Mouse (Mus musculus): ENCODE data around the gene Lrrc3.
"Not testable (repeated sequence)": the region's sequence is repeated elsewhere in the genome, so short reads cannot be mapped to it uniquely, and the experiment has no call there.

Gene Lrrc3

DNA sequence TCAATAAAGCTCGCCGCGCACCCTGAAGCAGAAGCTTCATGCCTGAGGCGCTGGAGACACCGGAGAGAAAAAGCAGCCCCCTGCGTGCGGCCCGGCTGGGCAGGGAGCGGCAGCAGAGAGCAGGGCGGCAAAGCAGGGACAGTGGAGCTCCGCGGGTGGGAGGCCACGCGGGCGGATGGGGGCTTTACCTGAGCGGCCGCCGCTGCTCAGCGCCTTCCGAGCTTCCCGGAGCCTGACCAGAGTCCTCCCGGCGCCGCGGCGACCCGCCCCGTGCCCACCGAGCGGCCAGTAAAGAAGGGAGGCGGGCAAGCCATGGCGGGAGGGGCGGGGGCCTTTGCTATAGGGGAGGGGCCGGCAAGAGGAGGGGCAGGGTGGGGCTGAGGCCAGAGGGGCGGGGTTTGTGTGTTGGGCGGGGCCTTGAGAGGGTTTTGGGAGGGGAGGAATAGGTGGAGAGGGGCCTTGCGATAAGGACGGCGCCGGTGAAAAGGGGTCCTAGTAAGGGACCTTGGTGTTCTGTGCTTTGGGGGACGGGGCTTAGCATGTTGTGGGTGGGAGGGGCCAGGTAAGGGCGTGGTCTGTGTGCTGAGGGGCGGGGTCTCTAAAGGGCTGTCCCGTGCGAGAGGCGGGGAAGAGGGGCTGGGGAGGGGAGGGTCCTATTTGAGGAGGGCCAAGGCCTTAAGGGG, at the start of gene Lrrc3:
TSS of gene Lrrc3 (minus strand) at position 326 of the 683 bp plus-strand sequence.
- peak; percentile 36 to 55 for DNase-seq

DNA sequence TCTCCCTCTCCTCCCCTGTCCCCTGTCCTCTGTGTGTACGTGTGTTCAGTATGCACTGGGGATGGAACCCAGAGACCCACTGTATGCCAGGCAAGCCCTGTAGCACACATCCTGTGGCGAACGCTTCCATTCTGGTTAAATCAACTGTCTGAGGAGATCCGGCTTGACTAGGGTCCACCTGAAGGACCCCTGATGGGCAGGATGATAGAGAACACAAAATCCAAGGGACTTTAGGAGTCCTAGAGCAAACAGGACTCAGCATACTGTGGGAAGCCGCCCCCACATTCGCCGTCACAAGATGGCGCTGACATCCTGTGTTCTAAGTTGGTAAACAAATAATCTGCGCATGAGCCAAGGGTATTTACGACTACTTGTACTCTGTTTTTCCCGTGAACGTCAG, 48.1 kb upstream of the Lrrc3 start:
- DNase-seq, result not testable (repeated sequence)

DNA sequence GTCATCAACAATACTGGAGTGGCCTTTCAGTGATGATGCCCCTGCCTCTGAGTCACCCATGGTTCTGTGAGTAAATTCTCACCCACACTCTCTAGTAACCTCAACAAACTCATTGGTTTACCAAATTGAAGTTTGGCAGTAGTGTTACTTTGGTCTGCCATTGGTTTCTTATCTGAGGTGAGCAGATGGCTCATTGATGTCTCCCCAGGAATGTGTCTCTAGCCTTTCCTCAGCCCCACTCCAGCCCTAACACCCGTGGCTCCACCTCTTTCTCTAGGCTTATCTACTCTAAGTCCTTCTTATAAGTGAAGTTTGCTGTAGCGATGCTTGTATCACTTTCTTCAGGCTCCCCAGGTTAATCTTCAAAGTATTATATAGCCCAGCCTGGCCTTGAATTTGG, 37.3 kb upstream of the Lrrc3 start:
- no peak for DNase-seq

DNA sequence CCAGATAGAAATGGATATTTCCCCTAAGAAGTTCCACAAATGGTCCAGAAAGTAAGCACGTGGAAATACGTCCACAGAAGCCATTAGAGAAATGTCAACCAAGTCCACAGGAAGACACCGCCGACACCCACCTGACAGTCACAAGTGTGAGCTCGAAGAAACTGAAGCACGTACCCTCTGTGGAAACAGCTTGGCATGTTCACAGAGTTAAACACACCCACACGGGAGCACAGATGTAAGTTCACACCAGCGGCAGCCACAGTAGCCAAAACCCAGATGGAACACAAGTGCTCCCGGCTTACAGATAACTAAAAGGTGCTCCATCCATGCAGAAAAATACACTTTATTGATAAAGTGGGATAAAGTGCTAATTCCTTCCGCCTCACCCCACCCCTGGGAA, 25.0 kb upstream of the Lrrc3 start:
- no peak for DNase-seq

DNA sequence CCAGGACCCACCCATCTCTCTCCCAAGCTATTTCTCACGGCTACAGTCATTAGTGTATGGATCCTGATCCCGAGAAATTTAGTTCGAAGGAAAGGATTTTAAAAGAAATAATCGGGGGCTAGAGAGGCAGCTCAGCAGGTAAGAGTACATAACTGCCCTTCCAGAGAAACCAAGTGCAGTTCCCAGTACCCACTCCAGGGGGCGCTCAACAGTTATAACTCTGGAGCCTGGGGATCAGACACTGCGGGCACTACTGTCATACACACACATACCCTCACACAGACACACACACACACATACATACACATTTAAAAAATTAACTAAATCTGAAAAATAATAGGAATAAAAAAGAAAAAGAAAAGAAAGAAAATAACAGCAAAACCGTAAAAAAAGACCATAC, 23.8 kb upstream of the Lrrc3 start:
- DNase-seq, result peak; percentile 54 to 60

DNA sequence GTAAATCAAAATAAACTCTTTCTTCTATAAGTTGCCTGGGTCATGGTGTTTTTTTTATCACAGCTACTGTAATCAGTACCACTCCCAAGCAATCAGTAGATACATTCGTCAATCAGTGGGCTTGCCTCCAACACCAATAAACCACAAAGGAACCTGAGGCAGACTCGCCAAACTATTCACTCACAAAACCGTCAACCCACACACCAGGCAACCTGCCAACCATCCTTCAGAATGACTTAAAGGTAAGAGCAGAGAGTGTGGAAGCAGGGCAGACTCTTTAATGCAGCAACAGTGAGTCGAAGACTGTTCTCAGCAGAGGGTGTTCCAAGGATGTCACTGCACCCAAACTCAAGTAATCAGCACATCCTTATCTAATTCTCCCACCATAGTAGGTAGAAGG, 20.3 kb upstream of the Lrrc3 start:
- no peak for DNase-seq

DNA sequence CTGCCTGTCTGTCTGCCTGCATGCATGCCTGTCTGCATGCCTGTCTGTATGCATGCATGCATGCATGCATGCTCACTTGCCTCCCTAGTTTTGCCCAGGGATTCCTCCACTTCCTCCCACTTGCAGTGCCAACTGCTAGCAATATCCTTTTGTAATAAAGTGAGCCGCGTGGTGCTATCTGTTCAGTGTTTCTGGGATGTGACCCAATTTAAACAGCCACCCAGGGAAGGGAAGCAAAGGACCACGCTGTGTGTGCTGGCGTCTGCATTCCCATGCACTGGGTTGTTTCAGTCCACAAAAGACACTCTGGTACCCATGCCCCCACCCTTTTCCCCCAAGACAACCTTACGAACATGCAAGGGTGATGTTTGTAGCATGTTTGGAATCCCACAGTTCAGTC, 18.7 kb upstream of the Lrrc3 start:
- DNase-seq, result no peak

DNA sequence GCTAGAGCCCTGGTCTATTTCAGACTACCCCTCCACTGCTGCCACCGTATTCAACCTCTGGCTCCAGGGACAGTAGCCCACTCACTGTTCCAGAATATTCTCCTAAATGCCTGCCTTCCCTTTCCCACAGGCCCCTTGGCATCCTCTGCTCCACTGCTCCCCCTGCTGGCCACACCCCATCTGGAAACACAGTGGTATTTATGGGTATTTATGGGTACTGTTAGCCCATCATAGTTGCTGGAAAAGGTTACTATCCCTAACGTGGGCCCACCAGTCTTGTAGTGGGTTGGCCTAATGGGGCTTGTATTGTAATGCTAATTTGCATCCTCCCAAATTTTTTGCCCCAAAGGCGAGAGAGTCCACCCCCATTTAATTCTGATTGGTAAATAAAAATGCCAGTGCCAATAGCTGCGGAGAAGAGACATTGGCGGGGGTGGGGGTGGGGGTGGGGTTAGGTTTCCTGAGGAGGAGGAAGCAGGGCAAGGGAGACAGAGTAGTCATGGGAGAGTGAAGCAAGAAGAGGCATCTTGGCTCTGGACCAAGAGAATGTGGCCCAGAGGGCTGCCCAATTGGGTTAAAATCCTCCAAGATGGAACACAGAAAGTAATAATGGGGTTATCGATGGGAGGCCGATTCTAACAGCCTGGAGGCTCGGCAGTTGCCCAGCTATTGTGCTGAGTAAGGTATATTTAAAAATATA, 14.4 kb upstream of the Lrrc3 start:
- DNase-seq, result peak; percentile 58 to 64

DNA sequence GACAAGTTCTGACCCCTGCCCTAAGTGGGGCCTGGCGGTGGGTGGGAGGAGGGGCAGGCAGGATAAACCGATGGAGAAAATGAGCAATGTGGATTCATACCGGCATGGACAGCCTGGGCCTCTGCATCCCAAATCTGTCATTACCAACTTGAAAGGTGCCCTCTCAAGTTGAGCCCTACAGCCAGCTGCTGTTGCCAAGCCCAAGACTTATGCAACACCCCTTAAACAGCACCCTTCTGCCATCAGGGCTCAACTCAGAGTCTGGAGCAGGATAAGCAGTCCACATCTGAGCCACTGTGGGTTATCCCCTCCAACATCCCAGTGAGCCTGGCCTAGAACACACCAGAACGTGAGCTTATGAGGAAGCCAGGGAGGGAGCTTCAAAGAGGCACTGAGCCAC, 11.0 kb upstream of the Lrrc3 start:
- DNase-seq, result no peak

DNA sequence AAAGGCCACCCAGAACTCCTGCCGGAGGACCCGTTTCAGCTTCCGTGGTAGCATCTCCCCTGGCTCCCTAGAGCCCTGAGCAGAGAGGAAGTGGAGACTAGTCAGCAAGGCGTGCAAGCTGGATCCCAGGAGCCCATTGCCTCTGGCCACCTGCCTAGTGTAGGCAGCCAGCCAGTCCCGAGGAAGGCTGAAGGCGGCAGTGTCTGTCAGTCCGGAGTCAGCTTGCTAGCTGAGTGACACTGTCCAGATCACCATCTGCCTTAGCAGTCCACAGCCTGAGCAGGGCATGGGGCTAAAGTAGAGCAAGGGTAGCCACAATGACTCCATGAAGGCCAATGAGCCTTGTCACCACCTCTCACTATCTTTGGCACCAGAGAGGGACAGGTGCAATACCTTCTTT, 10.3 kb upstream of the Lrrc3 start:
- DNase-seq, result peak; percentile 14 to 26

DNA sequence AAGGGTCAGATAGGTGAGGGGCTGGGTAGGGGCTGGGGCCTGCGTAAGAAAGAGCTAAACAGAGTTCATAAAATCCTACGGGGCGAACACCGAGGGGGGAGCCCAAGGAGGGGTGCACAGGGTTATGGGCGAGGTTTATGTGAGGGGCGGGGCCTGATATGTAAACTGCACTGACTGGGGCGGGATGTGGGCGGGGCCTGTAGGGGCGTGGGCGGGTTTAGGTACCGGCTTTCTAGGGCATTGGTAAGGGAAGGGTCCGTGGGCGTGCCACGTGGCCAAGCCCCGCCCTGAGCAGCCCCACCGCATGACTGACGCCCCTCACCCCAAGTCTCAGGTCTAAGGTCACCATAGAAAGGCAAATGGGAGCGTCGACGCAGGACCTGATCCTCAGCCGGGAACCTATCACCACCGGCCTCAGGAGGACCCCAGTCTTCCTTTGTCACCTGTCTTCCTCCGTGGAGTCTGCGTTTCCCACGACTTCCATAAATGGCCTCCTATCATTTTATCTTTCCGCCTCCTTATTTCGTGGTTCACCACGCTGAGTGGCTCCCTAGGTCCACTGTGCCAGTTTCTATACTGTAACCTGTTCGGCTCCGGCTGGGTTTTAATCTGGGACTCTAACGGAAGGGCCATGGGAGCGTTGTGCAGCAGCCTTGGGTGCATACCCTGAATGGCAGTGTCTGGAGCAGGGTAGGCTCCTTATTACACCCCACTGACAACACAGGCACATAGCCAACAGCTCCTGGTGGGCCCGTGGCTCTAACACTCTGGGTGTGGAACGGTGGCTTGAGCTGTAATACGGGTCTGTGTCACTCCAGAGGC, 769 bp upstream of the Lrrc3 start:
- peak; percentile 39 to 40 for DNase-seq

DNA sequence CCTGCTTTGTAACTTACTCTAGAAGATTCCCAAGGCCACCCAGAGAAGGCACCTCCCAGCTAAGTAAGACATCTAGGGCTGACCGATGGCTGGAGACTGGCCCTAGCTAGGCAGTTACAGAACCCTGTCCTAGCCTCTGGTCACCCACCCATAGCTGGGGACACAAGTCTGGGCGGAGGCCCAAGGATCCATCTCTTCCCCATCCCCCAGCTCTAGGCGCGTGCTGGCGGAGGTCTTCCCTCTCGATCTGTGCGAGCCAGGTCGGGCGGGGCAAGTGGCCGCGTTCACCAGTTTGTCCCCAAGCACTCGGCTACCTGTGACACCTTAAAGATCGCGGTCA, 495 bp downstream of the Lrrc3 start:
- DNase-seq, result no peak

DNA sequence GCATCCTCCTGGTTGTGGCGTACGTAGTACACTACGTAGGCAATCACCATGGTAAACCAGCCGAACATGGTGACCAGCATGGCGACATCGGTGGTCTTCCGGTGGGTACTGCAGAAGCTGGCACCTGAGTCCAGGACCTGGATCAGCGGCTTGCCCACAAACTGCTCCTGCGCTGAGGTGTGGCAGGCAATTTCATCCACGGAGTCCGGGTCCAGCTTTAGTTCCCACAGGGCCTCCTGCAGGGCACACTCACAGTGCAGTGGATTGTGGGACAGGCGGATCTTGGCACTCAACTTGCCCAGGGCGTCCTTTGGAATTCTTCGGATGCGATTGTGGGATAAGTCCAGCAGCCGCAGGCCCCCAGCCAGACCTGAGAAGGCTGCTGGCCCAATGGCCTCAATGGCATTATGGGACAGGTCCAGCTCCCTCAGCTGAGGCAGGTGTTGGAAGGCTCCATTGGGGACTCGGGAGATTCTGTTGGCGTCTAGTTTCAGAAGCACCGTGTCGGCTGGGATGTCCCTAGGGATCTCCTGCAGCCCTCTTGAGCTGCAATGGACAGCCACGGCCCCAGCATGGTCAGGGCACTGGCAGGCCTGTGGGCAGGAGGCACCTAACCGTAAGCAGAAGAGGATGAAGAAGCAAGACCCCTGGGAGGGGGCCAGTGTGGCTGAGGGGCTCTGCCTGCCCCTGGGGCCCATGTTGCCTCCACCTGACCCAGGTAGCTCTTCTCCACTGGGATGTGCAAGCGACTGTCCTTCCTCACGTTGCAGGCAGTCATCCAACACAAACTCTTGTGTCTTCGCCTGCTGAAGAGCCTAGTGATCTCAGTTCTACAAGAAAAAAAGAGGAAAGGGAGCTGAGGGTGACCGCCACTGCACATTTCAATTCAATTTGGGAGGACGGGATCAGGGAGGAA, 1.2 kb downstream of the Lrrc3 start:
- no peak for DNase-seq

DNA sequence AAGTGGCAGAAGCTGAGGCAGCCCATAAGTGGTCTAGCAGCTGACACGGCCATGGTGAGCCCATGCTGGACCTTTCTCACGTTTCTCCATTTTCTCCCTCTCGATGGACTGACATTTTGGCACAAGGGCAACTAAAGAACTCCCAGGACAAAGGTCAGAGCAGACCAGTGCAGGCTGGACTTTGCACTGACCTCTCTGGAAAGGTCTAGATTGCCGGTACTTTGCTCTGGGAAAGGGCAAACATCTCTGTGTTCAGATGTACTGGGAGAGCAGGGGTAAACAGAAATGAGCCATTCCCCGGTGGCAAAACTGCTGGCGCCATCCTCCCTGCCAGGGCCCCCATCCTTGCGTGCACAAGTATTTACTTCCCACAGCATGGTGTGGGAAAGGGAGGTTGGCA, 2.2 kb downstream of the Lrrc3 start:
- DNase-seq, result no peak

DNA sequence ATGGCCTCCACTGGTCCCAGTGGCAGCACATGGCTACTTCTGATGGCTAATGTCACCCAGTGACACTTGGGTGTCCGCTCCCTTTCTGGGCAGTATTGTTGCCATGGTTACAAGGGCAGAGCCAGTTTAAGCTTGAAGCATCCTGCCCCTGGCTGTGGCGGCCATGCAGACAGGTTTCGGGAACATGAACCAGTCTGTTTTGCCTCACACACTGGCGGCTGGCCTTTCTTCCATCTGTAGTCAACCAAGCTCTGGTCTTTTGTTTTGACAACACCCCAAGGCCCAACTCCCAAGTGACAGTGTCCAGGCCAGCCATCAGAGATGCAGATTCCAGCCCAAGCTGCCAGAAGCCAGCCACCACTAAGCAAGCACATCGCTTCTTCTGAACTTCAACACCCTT, 6.8 kb downstream of the Lrrc3 start:
- no peak for DNase-seq

DNA sequence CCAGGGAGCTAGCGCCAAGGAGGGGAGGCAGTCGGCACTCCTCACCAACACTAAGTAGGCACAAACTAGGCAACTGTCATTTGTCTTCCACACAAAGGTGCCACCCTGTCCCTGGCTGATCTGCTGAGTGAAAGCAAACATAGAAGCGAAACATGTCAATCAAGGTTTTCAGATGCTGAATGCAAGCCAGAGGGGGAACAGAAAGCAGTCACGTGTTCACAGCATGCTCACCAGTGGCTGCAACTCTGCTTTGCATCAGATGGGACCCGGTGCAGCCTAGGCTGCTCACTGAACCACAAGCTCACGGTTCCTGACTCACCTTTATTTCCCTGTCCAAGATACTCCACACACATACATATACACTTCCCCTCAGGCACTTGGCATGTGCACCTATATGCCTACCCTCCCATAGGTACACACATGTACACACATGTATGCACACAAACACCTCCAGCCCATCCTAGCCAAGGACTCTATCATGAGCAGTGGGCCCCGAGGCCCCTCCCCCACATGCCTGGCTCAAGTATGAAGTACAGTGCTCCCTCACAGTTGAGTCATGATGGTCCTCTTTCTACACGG, 11.3 kb downstream of the Lrrc3 start:
- no peak for DNase-seq

DNA sequence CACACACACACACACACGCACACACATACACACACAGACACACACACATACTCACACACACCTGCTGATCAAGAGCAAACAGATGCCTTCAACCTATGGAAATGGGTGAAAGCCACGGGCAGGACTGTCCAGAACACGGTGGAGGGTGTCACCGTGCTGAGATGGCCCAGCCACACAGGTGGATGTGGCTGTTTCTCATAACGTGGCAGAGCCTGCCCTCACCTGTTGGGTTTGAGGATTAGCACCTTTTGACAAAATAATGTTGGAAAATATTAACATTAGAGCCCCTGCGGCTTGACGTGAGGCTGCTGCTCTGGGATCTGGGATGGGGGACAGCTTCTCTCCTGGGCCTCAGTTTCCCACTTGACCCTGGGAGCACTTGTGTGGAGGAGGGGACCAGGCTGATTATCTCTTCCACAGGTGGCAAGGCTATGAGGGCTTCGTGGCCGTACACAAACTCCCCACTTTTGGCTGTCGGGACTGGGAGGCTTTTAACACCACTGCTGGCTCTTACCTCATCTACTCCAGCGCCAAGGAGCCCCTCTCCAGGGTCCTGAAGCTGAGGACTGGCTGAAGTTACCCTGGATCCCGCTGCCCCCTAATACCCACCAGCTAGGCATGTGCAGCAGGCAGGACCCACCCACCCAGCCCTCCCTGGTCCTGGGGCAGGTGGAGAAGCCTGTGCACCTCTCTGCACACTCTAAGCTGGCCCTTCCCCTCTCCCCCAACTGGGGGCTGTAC, 16.2 kb downstream of the Lrrc3 start:
- peak in 1 of 2 experiments; percentile 12 for DNase-seq

DNA sequence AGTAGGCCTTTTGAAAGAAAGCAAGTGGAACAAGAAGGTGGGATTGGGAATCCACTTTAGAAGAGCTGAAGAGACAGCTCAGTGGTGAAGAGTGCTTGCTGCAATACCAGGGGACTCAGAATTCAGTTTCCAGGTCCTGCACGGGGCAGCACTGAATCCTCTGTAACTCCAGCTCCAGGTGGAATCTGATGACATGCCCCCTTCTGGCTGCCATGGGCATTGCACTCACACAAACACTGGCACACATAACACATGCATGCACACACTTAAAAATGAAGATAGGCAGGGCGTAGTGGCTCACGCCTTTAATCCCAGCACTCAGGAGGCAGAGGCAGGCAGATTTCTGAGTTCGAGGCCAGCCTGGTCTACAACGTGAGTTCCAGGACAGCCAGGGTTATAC, 19.8 kb downstream of the Lrrc3 start:
- no peak for DNase-seq

DNA sequence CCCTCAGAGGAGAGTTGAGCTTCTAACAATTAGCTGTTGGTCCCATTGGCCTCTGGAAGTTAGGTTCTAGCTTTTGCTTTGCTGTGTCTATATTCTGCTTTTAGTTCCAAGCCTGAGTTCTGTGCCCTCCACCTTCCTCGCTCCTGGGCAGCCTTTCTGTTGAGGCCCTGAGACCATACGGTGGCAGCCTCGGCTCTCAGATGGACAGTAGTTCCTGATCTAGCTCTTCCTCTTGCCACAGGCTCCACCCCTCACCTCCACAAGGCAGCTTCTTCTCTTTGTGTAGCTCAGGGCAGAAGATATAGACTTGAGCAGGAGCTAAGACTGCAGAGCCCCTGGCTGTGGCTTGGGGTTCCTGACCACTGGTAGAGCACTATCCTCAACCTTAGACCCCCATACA, 22.0 kb downstream of the Lrrc3 start:
- DNase-seq, result no peak

DNA sequence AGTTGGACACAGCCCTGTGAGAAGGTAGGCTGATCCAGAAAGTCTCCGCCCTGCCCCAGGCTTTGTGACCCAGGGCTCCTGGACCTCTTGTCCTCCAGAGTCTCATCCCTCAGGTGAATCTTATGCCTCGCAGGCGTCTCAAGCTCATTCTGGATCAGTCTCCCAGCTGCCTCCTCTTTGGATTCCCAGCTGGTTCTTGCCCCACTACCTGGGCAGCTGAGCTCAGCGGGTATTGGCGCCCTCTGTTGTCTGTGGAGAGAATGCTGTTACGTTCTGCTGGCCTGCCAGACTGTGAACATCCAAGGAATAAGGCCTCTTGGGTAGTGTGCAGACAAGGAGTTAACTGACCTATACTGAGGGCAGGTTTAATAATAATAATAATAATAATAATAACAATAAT, 23.4 kb downstream of the Lrrc3 start:
- DNase-seq, result peak; percentile 14

DNA sequence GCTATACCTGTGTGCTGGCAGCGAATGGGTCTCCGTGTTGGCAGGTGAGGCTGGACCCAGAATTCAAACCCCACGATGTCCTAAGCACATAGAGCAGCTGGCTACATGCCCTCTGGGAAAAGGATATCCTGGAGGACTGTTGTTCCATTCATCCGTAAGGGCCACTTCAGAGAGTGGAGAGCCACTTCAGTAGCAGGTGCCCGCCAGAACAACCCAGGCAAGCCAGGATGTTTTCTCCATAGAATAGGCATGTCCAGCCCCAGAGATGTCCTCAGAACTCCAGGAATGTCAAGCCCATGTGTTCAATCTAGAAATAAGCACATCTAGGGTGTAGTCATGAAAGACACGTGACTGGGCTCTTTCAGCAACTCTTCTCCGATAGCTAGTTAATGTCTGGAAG, 32.7 kb downstream of the Lrrc3 start:
- DNase-seq, result no peak

DNA sequence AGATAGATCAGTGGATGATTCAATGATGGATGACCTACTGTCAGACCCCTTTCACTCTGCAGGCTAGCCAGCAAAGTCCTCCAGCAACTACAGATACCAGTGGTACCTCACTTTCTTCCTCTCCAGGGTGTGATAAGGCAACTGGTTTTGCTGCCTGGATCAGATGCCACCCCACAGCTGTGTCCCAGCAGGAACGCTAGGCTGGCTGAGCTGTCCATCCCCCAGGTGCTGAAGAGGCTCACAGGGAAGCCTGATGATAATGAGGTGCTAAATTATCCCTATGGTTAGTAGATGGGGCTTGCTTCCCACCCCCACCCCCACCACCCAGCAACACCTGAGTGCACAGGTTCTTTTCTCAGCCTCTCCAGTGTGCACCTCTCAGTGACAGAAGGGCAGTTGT, 34.8 kb downstream of the Lrrc3 start:
- no peak for DNase-seq
